Mouse (Mus musculus): ENCODE data around the gene Ndufs8. TPM values are rescaled to one million over a fixed set of nuclear protein-coding genes. Genes with fewer than 3 reads are reported as not detected.

Gene Ndufs8
- polyA plus RNA-seq, 1 experiment from 2014 or later, result 207 TPM

DNA sequence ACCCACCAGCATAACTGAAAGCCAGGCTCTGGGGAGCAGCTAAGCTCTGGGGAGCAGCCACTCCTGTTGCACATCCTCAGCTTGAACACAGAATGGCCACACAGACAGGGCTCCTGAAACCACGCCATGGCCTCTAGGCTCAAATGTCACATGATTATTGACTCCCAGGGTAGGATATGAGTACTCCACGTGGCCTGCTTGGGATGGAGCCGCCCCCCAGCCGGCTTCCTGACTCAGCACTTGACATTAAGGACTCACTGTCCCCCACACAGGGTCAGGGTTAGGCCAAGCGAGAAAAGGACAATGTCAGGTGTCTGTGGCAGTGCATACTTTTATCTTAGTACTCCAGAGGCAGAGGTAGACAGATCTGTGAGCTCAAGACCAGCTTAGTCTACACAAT, 2.4 kb downstream of the Ndufs8 start:
- ATAC-seq (ENCODE audit: low FRiP score), result no peak
- peaks cover 38% of the 10 kb centered on the region for H3K36me3 ChIP-seq
- no peaks in the 10 kb centered on the region for H3K9me3 ChIP-seq (replicated peaks)
- H3K4me1 ChIP-seq, result peaks cover 39% of the 10 kb centered on the region
- no peak overlapping the region for H3K4me2 ChIP-seq (replicated peaks)
- H3K9ac ChIP-seq, result no peak overlapping the region
- 77% methylated on average over 5 of the region's 5 CpGs for WGBS
- H3K27me3 ChIP-seq, result no peaks in the 10 kb centered on the region
- H3K27ac ChIP-seq, result no peak overlapping the region
- no peak overlapping the region for H3K4me3 ChIP-seq

DNA sequence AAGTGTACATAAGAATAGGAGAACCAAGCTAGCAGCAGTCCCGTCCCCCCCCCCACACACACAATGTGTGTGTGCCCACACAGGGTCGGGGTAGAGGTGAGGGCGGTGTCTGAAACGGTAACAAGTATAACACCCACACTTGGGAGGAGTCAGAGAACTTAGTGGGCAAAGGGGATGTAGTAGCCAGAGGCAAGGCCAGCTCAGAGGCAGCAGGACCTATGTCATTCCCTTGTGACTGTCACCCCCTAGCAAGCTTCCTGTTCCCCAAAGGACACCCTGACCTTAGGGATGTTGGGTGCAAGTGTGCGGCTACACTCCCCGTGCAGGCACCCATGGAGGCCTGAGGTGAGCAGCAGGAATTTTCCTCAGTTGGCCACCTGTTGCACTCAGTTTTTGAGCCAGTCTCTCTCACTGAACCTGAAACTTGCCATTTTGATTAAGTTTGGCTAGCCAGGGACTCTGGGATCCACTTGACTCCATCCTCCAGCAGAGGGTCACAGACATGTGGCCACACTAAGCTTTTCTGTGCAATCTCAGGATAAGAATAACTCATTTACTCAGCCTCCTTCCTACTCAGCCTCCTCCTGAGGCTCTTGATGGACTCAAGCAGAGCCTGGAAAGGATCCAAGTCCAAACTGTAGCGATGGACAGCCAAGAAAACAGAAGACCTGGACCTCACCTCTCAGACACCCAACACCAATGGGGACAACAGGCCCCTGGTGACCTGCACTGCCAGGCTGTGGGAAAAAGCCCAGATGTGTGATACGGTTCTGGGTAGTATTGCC, 4.5 kb downstream of the Ndufs8 start:
- peaks cover 35% of the 10 kb centered on the region for H3K4me1 ChIP-seq

DNA sequence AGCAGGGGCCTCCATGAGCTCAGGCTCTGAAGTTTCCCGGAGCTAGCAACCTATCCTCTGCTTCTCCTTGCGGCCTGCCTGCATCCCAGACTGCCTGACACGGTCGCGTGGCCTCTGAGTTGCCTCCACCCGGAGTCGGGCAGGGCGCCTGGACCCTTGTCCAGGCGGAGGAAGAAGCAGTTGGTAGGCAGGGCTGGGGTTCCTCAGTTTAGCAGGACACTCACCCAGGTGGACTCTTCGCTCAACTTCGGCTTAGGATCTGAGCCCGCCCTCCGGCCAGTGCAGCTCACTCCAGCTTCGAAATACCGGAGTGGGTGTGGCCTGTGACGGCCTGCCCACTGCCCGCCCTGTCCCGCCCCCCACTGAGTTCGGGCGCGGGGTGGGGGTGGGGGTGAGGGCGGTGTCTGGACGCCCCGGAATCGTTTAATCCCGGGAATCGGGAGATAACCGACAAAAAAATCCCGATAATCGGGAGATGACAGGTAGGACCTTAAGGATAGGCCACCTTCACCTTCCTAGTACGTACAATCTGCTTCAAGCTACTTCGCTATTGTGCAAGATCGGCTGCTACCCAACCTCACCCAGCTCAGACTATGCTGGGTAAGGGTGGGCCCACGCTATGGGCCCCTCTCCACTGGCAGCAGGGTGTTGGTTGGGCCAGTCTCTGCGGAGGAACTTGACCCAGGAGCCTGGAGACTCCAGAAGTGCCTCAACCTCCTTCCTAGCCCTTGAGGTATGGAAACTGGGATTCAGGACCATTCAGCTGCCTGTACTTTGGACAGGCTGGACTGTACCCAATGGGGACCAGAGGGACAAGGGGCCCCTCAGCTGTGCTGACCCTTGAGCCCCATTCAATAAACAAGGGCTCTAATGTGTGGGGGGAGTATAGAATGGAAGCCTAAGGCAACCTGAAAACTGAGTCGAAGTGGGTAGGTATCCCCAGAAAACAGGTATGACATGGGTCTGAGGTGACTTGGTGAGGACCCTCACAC, 5.5 kb downstream of the Ndufs8 start, which contains the start of gene Tcirg1:
Gene Tcirg1 (minus strand): TSS at position 339 of the 992 bp plus-strand sequence.
- peak; percentile 41 for ATAC-seq (ENCODE audit: low FRiP score)
- peaks cover 33% of the 10 kb centered on the region for H3K4me1 ChIP-seq
- WGBS, result 6% methylated on average over 36 of the region's 36 CpGs

More for the DNA sequence above, 4.5 kb downstream of the Ndufs8 start:
- Histone ChIP-seq H3K27ac (no peak overlapping the region), H3K4me2 (replicated peaks) (peak overlapping the region; percentile 65; the same call in 1 of the 2 replicates), H3K9me3 (replicated peaks) (no peaks in the 10 kb centered on the region), H3K9ac (no peak overlapping the region), H3K36me3 (peaks cover 38% of the 10 kb centered on the region), H3K27me3 (no peaks in the 10 kb centered on the region; the same call in 1 of the 2 replicates), H3K4me3 (0 out of 2 replicates have a peak overlapping the region, but pooled peaks have one; percentile 42)
- WGBS, result 79% methylated on average over 8 of the region's 8 CpGs
- no peak for ATAC-seq (ENCODE audit: low FRiP score)

DNA sequence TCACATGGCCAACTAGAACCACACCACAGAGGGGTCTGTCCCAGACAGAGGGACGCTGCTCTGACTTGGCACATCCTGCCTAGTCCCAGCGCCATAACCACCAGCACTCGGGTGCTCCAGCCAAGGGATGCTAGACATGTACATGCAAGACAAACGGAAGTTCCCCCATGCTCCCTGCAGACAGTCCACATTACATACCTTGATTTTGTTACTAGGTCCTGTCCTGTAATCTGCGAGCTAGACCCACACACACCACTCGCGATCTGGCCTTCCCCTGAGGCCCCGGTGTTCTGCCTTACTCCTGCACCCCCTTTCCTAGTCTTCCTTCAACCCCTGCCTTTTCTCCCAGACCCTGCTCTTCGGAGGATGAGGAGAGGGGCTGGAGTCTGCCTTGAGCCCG, 6.2 kb downstream of the Ndufs8 start:
- H3K9ac ChIP-seq, result peak overlapping the region; percentile 62
- H3K36me3 ChIP-seq, result peaks cover 41% of the 10 kb centered on the region
- peak overlapping the region; percentile 65 for H3K4me2 ChIP-seq (replicated peaks)
- WGBS, result 41% methylated on average over 10 of the region's 10 CpGs
- H3K4me1 ChIP-seq, result peaks cover 26% of the 10 kb centered on the region
- ATAC-seq (ENCODE audit: low FRiP score), result 0 out of 2 replicates have a peak, but pooled peaks have one; percentile 1
- peak overlapping the region; percentile 70; the same call in 1 of the 2 replicates for H3K27ac ChIP-seq
- peak overlapping the region; percentile 42 for H3K4me3 ChIP-seq
- no peaks in the 10 kb centered on the region for H3K9me3 ChIP-seq (replicated peaks)
- H3K27me3 ChIP-seq, result no peaks in the 10 kb centered on the region; the same call in 1 of the 2 replicates

More for the DNA sequence above, 5.5 kb downstream of the Ndufs8 start, which contains the start of gene Tcirg1:
- Histone ChIP-seq H3K4me2 (replicated peaks) (peak within 1 kb of the TSS; percentile 65), H3K4me3 (peak within 1 kb of the TSS; percentile 42), H3K36me3 (peaks cover 40% of the 10 kb centered on the region), H3K9me3 (replicated peaks) (no peaks in the 10 kb centered on the region), H3K27ac (peak within 1 kb of the TSS; percentile 70; the same call in 1 of the 2 replicates), H3K27me3 (no peaks in the 10 kb centered on the region; the same call in 1 of the 2 replicates), H3K9ac (peak within 1 kb of the TSS; percentile 62)

DNA sequence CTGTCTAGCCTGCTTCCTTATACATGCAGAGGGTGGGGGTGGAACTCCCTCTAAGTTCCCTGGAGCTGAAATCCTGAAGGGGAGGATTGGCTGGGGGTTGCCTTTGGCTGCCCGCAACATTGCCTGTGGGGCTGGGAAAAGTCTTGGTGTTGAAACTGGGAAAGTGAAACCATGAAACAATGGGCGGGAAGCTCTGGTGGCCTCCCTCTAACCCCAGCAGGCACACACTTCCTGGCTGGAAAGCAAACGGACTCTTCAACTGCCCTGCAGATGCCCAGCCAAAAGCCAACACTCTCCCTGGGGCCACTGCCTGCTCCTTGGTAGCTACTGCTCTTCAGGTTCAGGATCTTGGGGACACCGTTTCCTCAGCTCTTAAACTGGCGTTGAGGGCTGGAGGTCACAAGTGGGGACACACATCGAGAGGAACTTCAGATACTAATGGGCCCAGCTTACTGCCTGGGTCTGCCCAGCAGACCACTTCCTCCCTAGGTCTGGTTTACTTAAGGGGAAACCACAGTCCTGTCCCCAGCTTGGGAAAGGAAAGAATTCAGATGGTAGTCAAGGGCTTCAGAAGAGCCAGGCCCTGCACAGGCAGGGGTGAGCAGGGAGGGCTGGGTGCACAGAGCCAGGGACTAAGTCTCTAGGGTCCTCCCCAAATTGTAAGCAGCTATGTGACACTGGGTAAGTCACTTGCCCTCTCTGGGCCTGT, 7.2 kb downstream of the Ndufs8 start:
- Histone ChIP-seq H3K9ac (peak overlapping the region; percentile 13; the same call in 1 of the 2 replicates), H3K4me3 (peak overlapping the region; percentile 42; the same call in 1 of the 2 replicates), H3K27me3 (no peaks in the 10 kb centered on the region; the same call in 1 of the 2 replicates), H3K27ac (peak overlapping the region; percentile 70), H3K4me1 (peaks cover 23% of the 10 kb centered on the region), H3K9me3 (replicated peaks) (no peaks in the 10 kb centered on the region), H3K4me2 (replicated peaks) (peak overlapping the region; percentile 65), H3K36me3 (peaks cover 33% of the 10 kb centered on the region)
- 51% methylated on average over 6 of the region's 6 CpGs for WGBS
- no peak for ATAC-seq (ENCODE audit: low FRiP score)

DNA sequence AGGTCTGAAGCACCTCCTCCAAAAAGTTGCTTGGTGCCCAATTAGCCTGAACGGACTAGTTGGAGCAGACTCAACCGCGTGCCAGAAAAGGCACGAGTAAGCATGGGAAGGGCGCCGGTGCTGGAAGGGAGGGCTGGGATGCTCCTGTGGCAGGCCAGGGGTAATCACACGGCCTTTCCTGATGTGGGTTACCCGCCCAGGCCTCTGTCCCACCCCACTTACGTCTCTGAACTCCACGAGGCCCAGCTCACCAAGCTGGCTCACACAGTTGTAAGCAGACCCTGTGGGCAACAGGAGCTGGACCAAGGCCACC, 8.3 kb downstream of the Ndufs8 start:
- Histone ChIP-seq H3K27ac (no peak overlapping the region), H3K4me3 (no peak overlapping the region), H3K9ac (no peak overlapping the region), H3K4me1 (peaks cover 23% of the 10 kb centered on the region), H3K9me3 (replicated peaks) (no peaks in the 10 kb centered on the region), H3K4me2 (replicated peaks) (no peak overlapping the region), H3K36me3 (peaks cover 22% of the 10 kb centered on the region), H3K27me3 (no peaks in the 10 kb centered on the region; the same call in 1 of the 2 replicates)
- WGBS, result 69% methylated on average over 10 of the region's 10 CpGs
- ATAC-seq (ENCODE audit: low FRiP score), result no peak

DNA sequence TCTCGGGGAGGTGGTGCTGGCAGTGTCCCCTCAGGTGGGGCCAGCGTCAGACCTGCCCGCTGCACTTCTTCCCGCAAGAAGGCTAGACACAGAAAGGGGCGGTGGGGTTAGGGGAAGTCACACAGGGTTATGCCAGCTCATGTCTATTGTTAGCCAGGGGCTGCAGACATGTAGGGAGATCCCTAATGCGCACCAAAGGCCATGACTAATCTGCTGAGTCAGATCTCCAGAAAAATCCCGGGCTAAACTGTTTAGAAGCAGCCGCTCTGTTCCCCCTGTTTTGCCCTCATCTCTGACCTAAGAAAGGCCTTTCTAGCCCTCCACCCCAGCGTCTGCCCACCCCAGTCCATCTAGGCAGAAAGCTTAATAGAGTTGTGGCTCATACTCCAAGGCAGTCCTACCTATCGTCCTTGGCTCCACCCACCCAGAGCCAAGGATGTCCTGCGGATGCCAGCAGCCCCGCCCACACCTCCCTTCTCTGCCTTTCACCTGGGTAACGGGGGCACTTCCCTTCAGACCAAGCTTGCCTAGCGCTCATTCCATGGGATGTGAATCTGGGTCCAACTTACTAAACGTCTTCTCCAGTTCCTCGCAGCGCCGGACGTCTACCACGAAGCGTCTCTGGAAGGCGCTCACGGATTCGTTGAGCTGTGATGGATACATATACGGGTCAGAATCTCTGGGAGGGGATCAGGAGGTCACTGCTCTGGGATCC, 8.8 kb downstream of the Ndufs8 start:
- H3K36me3 ChIP-seq, result peaks cover 17% of the 10 kb centered on the region
- 0 out of 2 replicates have a peak overlapping the region, but pooled peaks have one; percentile 13 for H3K9ac ChIP-seq
- H3K27ac ChIP-seq, result no peak overlapping the region
- no peak for ATAC-seq (ENCODE audit: low FRiP score)
- no peak overlapping the region for H3K4me3 ChIP-seq
- H3K9me3 ChIP-seq (replicated peaks), result no peaks in the 10 kb centered on the region
- WGBS, result 67% methylated on average over 25 of the region's 25 CpGs
- H3K27me3 ChIP-seq, result no peaks in the 10 kb centered on the region; the same call in 1 of the 2 replicates
- H3K4me2 ChIP-seq (replicated peaks), result no peak overlapping the region
- peaks cover 23% of the 10 kb centered on the region for H3K4me1 ChIP-seq

DNA sequence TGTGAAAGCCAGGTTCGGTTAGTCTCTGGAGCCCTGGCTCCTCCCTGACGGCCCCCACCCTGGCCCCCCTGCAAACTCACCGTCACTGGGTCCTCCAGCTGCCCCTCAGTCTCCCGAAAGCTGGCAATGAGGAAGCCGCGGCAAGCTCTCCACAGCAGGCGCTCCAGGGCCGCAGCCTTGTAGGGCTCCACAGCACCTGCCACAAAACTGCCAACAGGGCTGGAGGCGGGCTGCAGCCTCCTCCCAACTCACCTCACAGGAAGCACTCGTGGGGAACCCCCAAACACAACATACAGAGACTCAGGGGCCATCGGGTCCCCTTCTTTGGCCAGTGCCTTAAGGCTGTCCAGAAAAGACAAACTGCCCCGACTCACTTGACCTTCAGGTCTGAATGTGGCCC, 9.6 kb downstream of the Ndufs8 start:
- 0 out of 2 replicates have a peak overlapping the region, but pooled peaks have one; percentile 13 for H3K9ac ChIP-seq

DNA sequence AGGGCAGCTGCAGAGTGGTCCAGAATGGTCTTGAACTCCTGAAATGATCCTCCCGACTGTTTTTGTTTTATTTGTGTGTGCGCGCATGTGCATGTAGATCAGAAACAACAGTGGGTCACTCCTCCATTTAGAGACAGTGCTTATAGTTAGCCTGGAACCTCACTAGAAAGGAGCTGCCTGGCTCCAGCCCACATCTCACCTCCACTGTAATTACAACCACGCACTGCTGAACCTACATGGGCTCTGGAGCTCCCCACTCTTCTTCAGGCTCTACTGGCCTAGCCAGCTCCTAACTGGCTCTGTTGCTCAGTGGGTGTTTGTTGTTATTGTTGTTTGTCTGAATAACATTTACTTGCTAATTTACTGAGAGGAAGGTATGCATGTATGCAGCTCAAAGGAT, 13.0 kb downstream of the Ndufs8 start:
- H3K4me3 ChIP-seq, result no peak overlapping the region
- WGBS, result 96% methylated on average over 4 of the region's 4 CpGs
- ATAC-seq (ENCODE audit: low FRiP score), result no peak
- no peak overlapping the region for H3K27ac ChIP-seq
- H3K9me3 ChIP-seq (replicated peaks), result no peaks in the 10 kb centered on the region
- H3K27me3 ChIP-seq, result no peaks in the 10 kb centered on the region; the same call in 1 of the 2 replicates
- H3K4me1 ChIP-seq, result peaks cover 15% of the 10 kb centered on the region
- no peak overlapping the region for H3K4me2 ChIP-seq (replicated peaks)
- H3K36me3 ChIP-seq, result peaks cover 33% of the 10 kb centered on the region
- no peak overlapping the region for H3K9ac ChIP-seq

More for the DNA sequence above, 9.6 kb downstream of the Ndufs8 start:
- ATAC-seq (ENCODE audit: low FRiP score), result no peak
- Histone ChIP-seq H3K4me2 (replicated peaks) (no peak overlapping the region), H3K9me3 (replicated peaks) (no peaks in the 10 kb centered on the region), H3K4me3 (no peak overlapping the region), H3K27ac (no peak overlapping the region), H3K4me1 (peaks cover 23% of the 10 kb centered on the region), H3K27me3 (no peaks in the 10 kb centered on the region; the same call in 1 of the 2 replicates), H3K36me3 (peaks cover 9% of the 10 kb centered on the region)
- WGBS, result 79% methylated on average over 12 of the region's 12 CpGs

DNA sequence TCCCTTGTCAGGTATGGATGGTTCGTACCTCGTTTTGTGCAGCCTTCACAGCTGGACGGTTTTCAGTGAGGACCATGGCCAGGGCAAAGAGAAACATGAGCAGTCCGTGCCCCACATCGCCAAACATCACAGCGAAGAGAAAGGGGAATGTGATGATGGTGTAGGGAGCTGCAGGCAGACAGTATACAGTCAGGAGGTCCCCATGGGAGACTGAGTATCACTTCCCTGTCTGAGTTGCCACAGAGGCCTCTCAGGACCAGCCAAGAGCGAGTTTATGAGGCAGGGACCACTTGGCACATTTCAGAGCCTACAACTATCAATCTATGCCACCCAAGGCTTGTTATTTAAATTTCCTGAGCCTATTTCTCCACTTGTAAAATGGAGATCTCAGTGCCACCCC, 13.6 kb downstream of the Ndufs8 start:
- Histone ChIP-seq H3K27me3 (no peaks in the 10 kb centered on the region; the same call in 1 of the 2 replicates), H3K9me3 (replicated peaks) (no peaks in the 10 kb centered on the region), H3K4me2 (replicated peaks) (no peak overlapping the region), H3K9ac (no peak overlapping the region), H3K4me3 (no peak overlapping the region), H3K4me1 (peaks cover 15% of the 10 kb centered on the region), H3K36me3 (peaks cover 40% of the 10 kb centered on the region), H3K27ac (no peak overlapping the region)
- 80% methylated on average over 7 of the region's 7 CpGs for WGBS
- ATAC-seq (ENCODE audit: low FRiP score), result no peak

DNA sequence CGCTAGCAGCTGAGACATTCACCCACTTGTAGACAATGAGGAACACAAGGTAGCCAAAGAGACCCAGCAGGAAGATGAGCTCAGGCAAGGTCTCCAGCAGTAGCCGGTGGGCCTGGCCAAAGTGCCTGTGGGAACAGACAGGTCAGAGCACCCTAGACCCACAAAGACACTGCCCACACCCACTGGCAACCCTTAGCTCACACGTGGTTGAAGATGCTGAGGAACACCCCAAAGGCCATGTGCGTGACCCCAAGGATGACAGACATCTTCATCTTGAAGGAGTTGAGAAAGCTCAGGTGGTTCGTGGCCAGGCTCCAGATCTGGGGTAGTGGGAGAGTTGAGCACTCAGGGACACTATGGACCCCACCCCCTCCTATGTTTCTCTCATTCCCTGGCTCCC, 15.0 kb downstream of the Ndufs8 start:
- peaks cover 54% of the 10 kb centered on the region for H3K36me3 ChIP-seq
- no peak overlapping the region for H3K27ac ChIP-seq
- no peak overlapping the region for H3K9ac ChIP-seq
- no peak for ATAC-seq (ENCODE audit: low FRiP score)
- H3K27me3 ChIP-seq, result no peaks in the 10 kb centered on the region
- H3K4me1 ChIP-seq, result peaks cover 15% of the 10 kb centered on the region
- no peak overlapping the region for H3K4me2 ChIP-seq (replicated peaks)
- no peaks in the 10 kb centered on the region for H3K9me3 ChIP-seq (replicated peaks)
- H3K4me3 ChIP-seq, result no peak overlapping the region
- 92% methylated on average over 5 of the region's 5 CpGs for WGBS
